Mouse (Mus musculus): ENCODE data around the gene Cuedc1. TPM values are rescaled to one million over a fixed set of nuclear protein-coding genes. Genes with fewer than 3 reads are reported as not detected.

Gene Cuedc1
- total and polyA plus RNA-seq, 3 experiments, result 1.0 to 4.8 TPM; not detected in 1

DNA sequence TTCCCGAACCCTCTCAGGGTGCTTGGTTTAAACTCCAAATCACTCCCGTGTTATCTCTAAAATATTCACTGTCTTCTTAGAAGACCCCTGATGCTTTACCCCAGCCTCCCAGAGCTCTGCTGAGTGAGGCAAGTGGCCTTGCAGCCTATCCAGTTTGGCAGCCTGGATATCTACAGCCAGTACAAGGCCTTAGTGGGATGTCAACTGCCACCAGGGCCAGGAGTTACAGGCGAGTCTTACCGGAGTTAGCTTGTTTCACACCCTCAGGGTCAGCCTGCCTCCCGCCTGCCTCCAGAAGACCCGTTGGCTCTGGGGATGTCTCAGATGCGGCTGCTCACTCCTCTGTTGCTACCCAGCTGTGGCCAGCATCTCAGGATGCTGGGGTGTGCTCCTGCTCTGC, 120.7 kb downstream of the Cuedc1 start:
- Histone ChIP-seq H3K4me3 (ENCODE audit: control insufficient read depth in 1 of 2, insufficient read depth in 1 of 2, low read depth in 2 of 2, low read length in 2 of 2) (no peak overlapping the region), H3K9ac (ENCODE audit: control insufficient read depth, low read depth, low read length, poor library complexity, severe bottlenecking) (no peak overlapping the region), H3K27me3 (ENCODE audit: control insufficient read depth in 1 of 2, insufficient read depth in 2 of 2, low read length in 2 of 2) (peaks cover 11 to 15% of the 10 kb centered on the region in 2 experiments; a peak in 3 of 4 replicates), H3K79me2 (ENCODE audit: control insufficient read depth, insufficient read depth, low read length, poor library complexity) (no peaks in the 10 kb centered on the region), H3K27ac (ENCODE audit: control insufficient read depth, low read depth, low read length) (no peak overlapping the region), H3K9me3 (replicated peaks; ENCODE audit: insufficient read depth, low read length) (no peaks in the 10 kb centered on the region), H3K4me1 (ENCODE audit: control insufficient read depth in 1 of 2, insufficient read depth in 2 of 2, low read length in 2 of 2) (no peaks in the 10 kb centered on the region), H3K36me3 (ENCODE audit: control insufficient read depth in 1 of 2, insufficient read depth in 2 of 2, low read length in 2 of 2) (no peaks in the 10 kb centered on the region)
- TF ChIP-seq NRF1 (IDR thresholded peaks at IDR 0.05; ENCODE audit: insufficient read depth, low read depth, low read length, poor library complexity, severe bottlenecking) (no peak), POLR2AphosphoS2 (IDR thresholded peaks at IDR 0.05; ENCODE audit: low read length) (no peak), MAZ (IDR thresholded peaks at IDR 0.05; ENCODE audit: low read depth, low read length) (no peak), HCFC1 (IDR thresholded peaks at IDR 0.05; ENCODE audit: low read depth, low read length) (no peak), MYC (IDR thresholded peaks at IDR 0.05; ENCODE audit: low read depth, low read length) (no peak), SIN3A (IDR thresholded peaks at IDR 0.05; ENCODE audit: low read length) (no peak), TBP (IDR thresholded peaks at IDR 0.05; ENCODE audit: low read depth, low read length) (no peak), MXI1 (IDR thresholded peaks at IDR 0.05; ENCODE audit: low read depth, low read length) (no peak), ZNF384 (IDR thresholded peaks at IDR 0.05; ENCODE audit: low read depth, low read length) (no peak), TCF12 (IDR thresholded peaks at IDR 0.05; ENCODE audit: low read depth, low read length) (no peak), E2F4 (IDR thresholded peaks at IDR 0.05; ENCODE audit: borderline replicate concordance, low read depth, low read length) (no peak), CHD1 (IDR thresholded peaks at IDR 0.05; ENCODE audit: low read depth, low read length) (no peak), USF1 (IDR thresholded peaks at IDR 0.05; ENCODE audit: low read depth, low read length) (no peak)
- no peak for DNase-seq (ENCODE audit: low read depth, low spot score)

- no peaks in the 10 kb centered on the region for H3K36me3 ChIP-seq (ENCODE audit: control insufficient read depth in 1 of 2, insufficient read depth in 2 of 2, low read length in 2 of 2)
- TF ChIP-seq ETS1 (IDR thresholded peaks at IDR 0.05; ENCODE audit: low read depth, low read length) (no peak), SIN3A (IDR thresholded peaks at IDR 0.05; ENCODE audit: low read length) (no peak), ZMIZ1 (IDR thresholded peaks at IDR 0.05; ENCODE audit: low read depth, low read length) (no peak), E2F4 (IDR thresholded peaks at IDR 0.05; ENCODE audit: borderline replicate concordance, low read depth, low read length) (no peak), NRF1 (IDR thresholded peaks at IDR 0.05; ENCODE audit: insufficient read depth, low read depth, low read length, poor library complexity, severe bottlenecking) (no peak), MAX (IDR thresholded peaks at IDR 0.05; ENCODE audit: low read length) (no peak), CHD1 (IDR thresholded peaks at IDR 0.05; ENCODE audit: low read depth, low read length) (no peak), ELF1 (IDR thresholded peaks at IDR 0.05; ENCODE audit: low read depth, low read length) (no peak), ZNF384 (IDR thresholded peaks at IDR 0.05; ENCODE audit: low read depth, low read length) (no peak), MYB (IDR thresholded peaks at IDR 0.05; ENCODE audit: low read depth, low read length) (no peak), TBP (IDR thresholded peaks at IDR 0.05; ENCODE audit: low read depth, low read length) (no peak), UBTF (IDR thresholded peaks at IDR 0.05; ENCODE audit: borderline replicate concordance, insufficient read depth, low read depth, low read length) (no peak)
- peaks cover 14 to 20% of the 10 kb centered on the region in 2 experiments; a peak in 3 of 4 replicates for H3K27me3 ChIP-seq (ENCODE audit: control insufficient read depth in 1 of 2, insufficient read depth in 2 of 2, low read length in 2 of 2)
- H3K4me3 ChIP-seq (ENCODE audit: control insufficient read depth in 1 of 2, insufficient read depth in 1 of 2, low read depth in 2 of 2, low read length in 2 of 2), result no peak overlapping the region
- no peak overlapping the region for H3K9ac ChIP-seq (ENCODE audit: control insufficient read depth, low read depth, low read length, poor library complexity, severe bottlenecking)
- H3K9me3 ChIP-seq (replicated peaks; ENCODE audit: insufficient read depth, low read length), result no peaks in the 10 kb centered on the region
- DNase-seq (ENCODE audit: low read depth, low spot score), result no peak
- no peaks in the 10 kb centered on the region for H3K4me1 ChIP-seq (ENCODE audit: control insufficient read depth in 1 of 2, insufficient read depth in 2 of 2, low read length in 2 of 2)
- H3K79me2 ChIP-seq (ENCODE audit: control insufficient read depth, insufficient read depth, low read length, poor library complexity), result no peaks in the 10 kb centered on the region
- H3K27ac ChIP-seq (ENCODE audit: control insufficient read depth, low read depth, low read length), result no peak overlapping the region
Measured at GRCm38 (mm10) chr11:88221929-88222475, 124.1 kb downstream of the Cuedc1 start.

Data from MEL (cell line).